In the genomic region with DNA sequence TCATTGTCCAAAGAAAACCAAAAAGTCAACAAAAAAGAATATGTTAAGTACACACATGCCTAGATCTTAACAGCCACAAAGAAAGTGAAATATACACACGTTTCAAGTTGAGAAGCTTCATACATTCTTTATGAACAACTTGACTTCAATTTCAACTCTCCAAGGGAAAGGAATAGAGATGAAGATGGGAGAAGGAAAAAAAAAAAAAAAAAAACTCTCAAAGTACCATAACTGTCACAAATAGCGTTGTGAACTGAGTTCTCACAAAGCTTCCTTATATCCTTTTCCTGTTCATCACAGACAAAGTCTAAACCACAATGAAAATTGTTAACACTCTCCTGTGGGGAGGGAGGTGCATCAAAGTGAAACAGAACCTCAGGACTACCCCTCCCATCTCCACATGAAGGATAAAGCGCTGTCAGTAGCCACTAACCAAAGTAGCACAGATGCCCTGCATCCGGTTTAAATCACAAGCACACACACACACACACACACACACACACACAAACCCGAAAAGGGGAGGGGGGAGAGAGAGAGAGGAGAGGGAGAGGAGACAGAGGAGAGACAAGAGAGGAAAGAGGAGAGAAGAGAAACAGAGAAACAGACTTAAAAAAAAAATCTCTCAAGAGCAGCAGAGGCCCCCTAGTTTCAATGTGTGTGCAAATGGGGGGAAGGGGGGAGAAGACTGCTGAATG, we compare ENCODE assay signal across 8 mouse cellular contexts. TPM values are rescaled to one million over a fixed set of nuclear protein-coding genes. Genes with fewer than 3 reads are reported as not detected.
DNase-seq lines count a peak whose midpoint lies in the region; ATAC-seq and TF ChIP-seq lines count a peak whose summit lies in the region.

No protein-coding gene starts in this region.

- H3K4me2 ChIP-seq in forebrain, embryonic 12.5 days = peak overlapping the region; percentile 63
- H3K4me2 ChIP-seq in hindbrain, postnatal 0 days (ENCODE audit: low read depth, low read length) = peak overlapping the region; percentile 77
- H3K4me2 ChIP-seq in liver, embryonic 11.5 days = peak overlapping the region; percentile 88
- H3K4me2 ChIP-seq in myocyte (ENCODE audit: low read depth) = peak overlapping the region; percentile 75

- H3K27ac ChIP-seq in forebrain, embryonic 12.5 days = peak overlapping the region; percentile 100
- H3K27ac ChIP-seq in hindbrain, postnatal 0 days = peak overlapping the region; percentile 100
- H3K27ac ChIP-seq in liver, embryonic 11.5 days (ENCODE audit: low read depth, low read length) = peak overlapping the region; percentile 99
- H3K27ac ChIP-seq in thymus, adult 2 months (ENCODE audit: control insufficient read depth, insufficient read depth, low read length) = peak overlapping the region; percentile 92

- no peak for TF ChIP-seq POLR2A in brain, embryonic 14.5 days (IDR thresholded peaks at IDR 0.05; ENCODE audit: borderline replicate concordance, extremely low read depth, insufficient read depth, insufficient read length, poor library complexity, severe bottlenecking)
- no peak for TF ChIP-seq POLR2A in myocyte (IDR thresholded peaks at IDR 0.05; ENCODE audit: insufficient read length, low read depth)
- no peak for TF ChIP-seq POLR2A in thymus, adult 2 months (IDR thresholded peaks at IDR 0.05; ENCODE audit: control insufficient read depth, extremely low read depth, insufficient read depth, low read length, poor library complexity)

- intact Hi-C loops in gastrocnemius, postnatal 36 days (cut with DNase I) = no loop called here

- H3K9me3 ChIP-seq in forebrain, embryonic 12.5 days = no peaks in the 10 kb centered on the region
- no peaks in the 10 kb centered on the region for H3K9me3 ChIP-seq in hindbrain, postnatal 0 days (ENCODE audit: low read length)
- no peaks in the 10 kb centered on the region for H3K9me3 ChIP-seq in liver, embryonic 11.5 days (ENCODE audit: control insufficient read depth, low read length)

- peak overlapping the region; percentile 97 for H3K9ac ChIP-seq in forebrain, embryonic 12.5 days
- H3K9ac ChIP-seq in hindbrain, postnatal 0 days (replicated peaks; ENCODE audit: low read length) = peak overlapping the region; percentile 97
- peak overlapping the region; percentile 94 for H3K9ac ChIP-seq in liver, embryonic 11.5 days (ENCODE audit: low read depth, low read length)

- peak; percentile 8 for DNase-seq in gastrocnemius, adult 18-20 months (ENCODE audit: low spot score)
- no peak for DNase-seq in gastrocnemius, postnatal 36 days
- DNase-seq in brain, embryonic 14.5 days (ENCODE audit: low read depth) = peak; percentile 80
- DNase-seq in hindbrain, postnatal 0 days (ENCODE audit: low spot score) = peak; percentile 63
- peak; percentile 48 for DNase-seq in liver, embryonic 11.5 days (ENCODE audit: low spot score)
- DNase-seq in thymus, adult 2 months = peak; percentile 69

- TF ChIP-seq CTCF in brain, embryonic 14.5 days (IDR thresholded peaks at IDR 0.05; ENCODE audit: borderline replicate concordance, extremely low read depth, insufficient read depth, insufficient read length) = no peak
- TF ChIP-seq CTCF in hindbrain, postnatal 0 days (IDR thresholded peaks at IDR 0.05; ENCODE audit: low read depth) = no peak
- no peak for TF ChIP-seq CTCF in thymus, adult 2 months (IDR thresholded peaks at IDR 0.05; ENCODE audit: borderline replicate concordance, control insufficient read depth, extremely low read depth, insufficient read depth, low read length, poor library complexity)

- peaks cover 12% of the 10 kb centered on the region for H3K4me1 ChIP-seq in forebrain, embryonic 12.5 days
- H3K4me1 ChIP-seq in hindbrain, postnatal 0 days (ENCODE audit: insufficient read depth, low read length) = no peaks in the 10 kb centered on the region
- peaks cover 4% of the 10 kb centered on the region; the same call in 1 of the 2 replicates for H3K4me1 ChIP-seq in liver, embryonic 11.5 days (replicated peaks; ENCODE audit: control insufficient read depth, insufficient read depth, low read length)
- peaks cover 5% of the 10 kb centered on the region for H3K4me1 ChIP-seq in thymus, adult 2 months (replicated peaks; ENCODE audit: control insufficient read depth, insufficient read depth, low read length)

- H3ac ChIP-seq in myocyte (ENCODE audit: control insufficient read depth, insufficient read length) = peak overlapping the region; percentile 90

- WGBS in forebrain, embryonic 12.5 days = under 1% methylated on average over 5 of the region's 5 CpGs
- under 1% methylated on average over 5 of the region's 5 CpGs for WGBS in hindbrain, postnatal 0 days
- WGBS in liver, embryonic 11.5 days = 1% methylated on average over 5 of the region's 5 CpGs
- 0% methylated on average over 5 of the region's 5 CpGs for WGBS in thymus, adult 2 months

- H3K4me3 ChIP-seq in forebrain, embryonic 12.5 days (replicated peaks) = peak overlapping the region; percentile 77
- H3K4me3 ChIP-seq in hindbrain, postnatal 0 days (ENCODE audit: low read length) = peak overlapping the region; percentile 95
- peak overlapping the region; percentile 79 for H3K4me3 ChIP-seq in liver, embryonic 11.5 days (ENCODE audit: low read depth, low read length)
- H3K4me3 ChIP-seq in myocyte = peak overlapping the region; percentile 94
- peak overlapping the region; percentile 93 for H3K4me3 ChIP-seq in thymus, adult 2 months (ENCODE audit: control insufficient read depth, insufficient read depth, low read length)

- no peak for ATAC-seq in forebrain, embryonic 12.5 days (ENCODE audit: low FRiP score)
- no peak for ATAC-seq in hindbrain, postnatal 0 days
- ATAC-seq in liver, embryonic 11.5 days (replicated peaks; ENCODE audit: low FRiP score) = no peak

- no peaks in the 10 kb centered on the region for H3K27me3 ChIP-seq in forebrain, embryonic 12.5 days
- no peaks in the 10 kb centered on the region for H3K27me3 ChIP-seq in hindbrain, postnatal 0 days (ENCODE audit: insufficient read depth, low read length)
- no peaks in the 10 kb centered on the region for H3K27me3 ChIP-seq in liver, embryonic 11.5 days (replicated peaks; ENCODE audit: control insufficient read depth, insufficient read depth, low read length)
- no peaks in the 10 kb centered on the region for H3K27me3 ChIP-seq in myocyte (ENCODE audit: control insufficient read depth, insufficient read depth, insufficient read length)
- no peaks in the 10 kb centered on the region for H3K27me3 ChIP-seq in thymus, adult 2 months (ENCODE audit: control insufficient read depth, insufficient read depth, low read length)

- peaks cover 51% of the 10 kb centered on the region for H3K79me2 ChIP-seq in myocyte (ENCODE audit: control insufficient read depth, insufficient read depth)

- H3K36me3 ChIP-seq in forebrain, embryonic 12.5 days (replicated peaks) = no peaks in the 10 kb centered on the region
- no peaks in the 10 kb centered on the region for H3K36me3 ChIP-seq in hindbrain, postnatal 0 days (ENCODE audit: insufficient read depth, low read length)
- no peaks in the 10 kb centered on the region for H3K36me3 ChIP-seq in liver, embryonic 11.5 days (ENCODE audit: control insufficient read depth, insufficient read depth, low read length)
- no peaks in the 10 kb centered on the region for H3K36me3 ChIP-seq in myocyte (ENCODE audit: control insufficient read depth, insufficient read depth)
- H3K36me3 ChIP-seq in thymus, adult 2 months (ENCODE audit: control insufficient read depth, insufficient read depth, low read length) = no peaks in the 10 kb centered on the region

TF ChIP-seq in myocyte, 11 proteins besides CTCF, POLR2A, EP300 and RAD21:
- TF ChIP-seq E2F4 (IDR thresholded peaks at IDR 0.05; ENCODE audit: insufficient read depth) = no peak
- TF ChIP-seq USF1 (IDR thresholded peaks at IDR 0.05; ENCODE audit: low read depth) = no peak
- no peak for TF ChIP-seq TCF3 (IDR thresholded peaks at IDR 0.05; ENCODE audit: insufficient read length, low read depth)
- no peak for TF ChIP-seq MYOG (IDR thresholded peaks at IDR 0.05; ENCODE audit: control insufficient read depth in 1 of 3, insufficient read depth in 1 of 3, insufficient read length in 2 of 3, low read depth in 2 of 3)
- no peak for TF ChIP-seq REST (IDR thresholded peaks at IDR 0.05; ENCODE audit: insufficient read depth, insufficient read length)
- no peak for TF ChIP-seq MYOD1 (IDR thresholded peaks at IDR 0.05; ENCODE audit: control insufficient read depth in 1 of 3, insufficient read length in 2 of 3, low read depth in 2 of 3)
- TF ChIP-seq CEBPB (IDR thresholded peaks at IDR 0.05; ENCODE audit: insufficient read depth, poor library complexity, severe bottlenecking) = no peak
- no peak for TF ChIP-seq MAX (IDR thresholded peaks at IDR 0.05; ENCODE audit: low read depth)
- TF ChIP-seq POLR2AphosphoS2 (IDR thresholded peaks at IDR 0.05; ENCODE audit: insufficient read length, low read depth) = no peak

RNA-seq across cellular contexts. Expression of a gene that starts 1.2 kb away (rescaled TPM):
- total RNA-seq in gastrocnemius, adult 18-20 months (2021) = 1 to 10 TPM; 1.8 to 3.2 TPM
- total RNA-seq in gastrocnemius, postnatal 36 days (2021) = 1 to 10 TPM; 3.2 to 5.1 TPM
- polyA plus RNA-seq in brain, embryonic 14.5 days (2012; rRNA removed) = 16.8 and 21.4 TPM in 2 replicates
- 34.2 and 36.6 TPM in 2 replicates for polyA plus RNA-seq in forebrain, embryonic 12.5 days (2016; fragmentation: Nextera tagmentation; extraction: Ambion mirVana)
- 15.9 and 31.1 TPM in 2 replicates for total RNA-seq in hindbrain, postnatal 0 days (2014; rRNA removed)
- polyA plus RNA-seq in hindbrain, postnatal 0 days (2015; fragmentation: Nextera tagmentation; extraction: Ambion mirVana) = 11.2 and 11.5 TPM in 2 replicates
- 6.4 and 7.0 TPM in 2 replicates for polyA plus RNA-seq in liver, embryonic 11.5 days (2014; fragmentation: Nextera tagmentation; extraction: Ambion mirVana)
- 0.94 TPM for polyA plus RNA-seq in myocyte (2012; fragmentation: generic; extraction: Trizol)
- polyA plus RNA-seq in thymus, adult 2 months (2012; rRNA removed) = 7.0 and 7.5 TPM in 2 replicates

Comparison
In these comparisons a context has a peak if more than half of its experiments do, and no peak if none do; other contexts are left out.
1. DNase-seq: peak in gastrocnemius, adult 18-20 months (single experiment), brain, embryonic 14.5 days (single experiment), hindbrain, postnatal 0 days (single experiment), liver, embryonic 11.5 days (single experiment) and thymus, adult 2 months (single experiment); none in gastrocnemius, postnatal 36 days (0 of 2).
2. Peak in every context shown above with its lines, with median percentiles within 50 percentile points of each other: H3K27ac ChIP-seq, H3K4me2 ChIP-seq, H3K4me3 ChIP-seq and H3K9ac ChIP-seq.